Mouse (Mus musculus) left cerebral cortex, postnatal 36 days (tissue): Measurements from ENCODE around the gene Hist1h2ab. TPM values are rescaled to one million over a fixed set of nuclear protein-coding genes. Genes with fewer than 3 reads are reported as not detected.
A peak's percentile ranks its signal among the peaks of the same experiment; 100 is the strongest.
"Not testable (repeated sequence)": the region's sequence is repeated elsewhere in the genome, so short reads cannot be mapped to it uniquely, and the experiment has no call there.

Source experiments
- DNase-seq, 2 experiments: peaks; one replicate each; pipeline ENCODE4 v3.0.0; 2021 to 2022; ENCODE audit warnings: low spot score in 2 of 2, mixed read lengths in 1 of 2
- intact Hi-C: fragments of 180-260 bp; cut with DNase I; formaldehyde crosslinking; loops from one replicate; pipeline ENCODE4 v1.15.1; 2025
- microRNA-seq: library from miRNA; unstranded; fragments of <30 nt; microRNA quantifications from one replicate; pipeline ENCODE4 v1.2.0, GENCODE M21; 2022
- total RNA-seq, 2 experiments: library from RNA; stranded (reverse); gene quantifications; 2 replicates each; pipeline ENCODE4 v1.2.3; 2021

Gene Hist1h2ab
- total RNA-seq, 2 experiments from 2014 or later = 28.3 to 44.5 TPM

DNA sequence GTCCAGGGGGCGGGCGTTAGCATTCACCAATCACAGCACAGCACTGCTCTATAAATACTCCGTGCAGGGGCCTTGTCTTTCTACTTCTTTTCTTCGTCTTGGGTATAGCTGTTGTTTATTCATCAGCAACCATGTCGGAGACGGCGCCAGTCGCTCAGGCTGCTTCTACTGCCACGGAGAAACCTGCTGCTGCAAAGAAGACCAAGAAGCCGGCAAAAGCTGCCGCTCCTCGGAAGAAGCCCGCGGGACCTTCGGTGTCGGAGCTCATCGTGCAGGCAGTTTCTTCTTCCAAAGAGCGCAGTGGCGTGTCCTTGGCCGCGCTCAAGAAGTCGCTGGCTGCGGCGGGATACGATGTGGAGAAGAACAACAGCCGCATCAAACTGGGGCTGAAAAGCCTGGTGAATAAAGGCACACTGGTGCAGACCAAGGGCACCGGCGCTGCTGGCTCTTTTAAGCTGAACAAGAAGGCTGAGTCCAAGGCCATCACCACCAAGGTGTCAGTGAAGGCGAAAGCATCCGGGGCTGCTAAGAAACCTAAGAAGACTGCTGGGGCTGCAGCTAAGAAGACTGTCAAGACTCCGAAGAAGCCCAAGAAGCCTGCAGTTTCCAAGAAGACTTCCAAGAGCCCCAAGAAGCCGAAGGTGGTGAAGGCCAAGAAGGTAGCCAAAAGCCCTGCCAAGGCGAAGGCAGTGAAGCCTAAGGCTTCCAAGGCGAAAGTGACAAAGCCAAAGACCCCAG lies 12.8 kb downstream of the Hist1h2ab start, which contains the start of gene Hist1h1a:
Gene Hist1h1a (plus strand): TSS at position 81 of the 738 bp plus-strand sequence.
- intact Hi-C loops = no loop called here

DNA sequence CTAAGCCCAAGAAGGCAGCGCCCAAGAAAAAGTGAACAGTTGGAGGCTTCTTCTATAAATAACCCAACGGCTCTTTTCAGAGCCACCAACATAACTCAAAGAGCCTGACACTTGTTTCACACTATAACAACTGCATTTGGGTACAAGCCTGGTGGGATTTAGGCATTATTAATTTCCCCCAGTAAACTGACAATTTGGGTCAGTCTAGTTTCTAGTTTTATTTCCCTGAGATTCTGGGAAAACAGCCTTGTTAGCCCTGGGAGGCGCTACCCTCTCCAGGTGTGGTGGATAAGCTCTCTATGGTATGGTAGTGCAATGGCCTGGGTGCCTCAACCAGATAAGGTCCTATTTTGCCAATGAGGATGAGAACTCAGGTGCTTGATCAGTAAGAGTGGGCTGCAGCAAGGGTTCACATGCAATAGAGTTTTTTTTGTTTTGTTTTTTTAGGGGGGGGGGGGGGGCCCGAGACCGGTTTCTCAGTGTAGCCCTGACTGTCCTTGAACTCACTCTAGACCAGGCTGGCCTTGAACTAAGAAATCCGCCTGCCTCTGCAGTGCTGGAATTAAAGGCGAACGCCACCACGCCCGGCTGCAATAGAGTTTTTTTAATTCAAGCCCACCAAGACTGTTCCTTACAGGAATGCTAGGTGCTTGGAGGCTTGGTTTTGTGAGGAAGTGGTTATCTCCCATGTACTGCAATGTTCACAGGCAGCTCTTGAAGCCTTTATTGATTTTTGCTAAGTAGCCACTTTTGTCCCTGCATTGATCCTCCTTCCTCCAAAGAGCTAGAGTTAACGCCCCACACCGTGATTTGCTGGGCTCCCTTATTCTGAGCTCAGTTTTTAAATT lies 13.6 kb downstream of the Hist1h2ab start:
- no peak for DNase-seq
- intact Hi-C loops = no loop called here

More for the DNA sequence above, 12.8 kb downstream of the Hist1h2ab start, which contains the start of gene Hist1h1a:
- peak; percentile 81 to 83 for DNase-seq

DNA sequence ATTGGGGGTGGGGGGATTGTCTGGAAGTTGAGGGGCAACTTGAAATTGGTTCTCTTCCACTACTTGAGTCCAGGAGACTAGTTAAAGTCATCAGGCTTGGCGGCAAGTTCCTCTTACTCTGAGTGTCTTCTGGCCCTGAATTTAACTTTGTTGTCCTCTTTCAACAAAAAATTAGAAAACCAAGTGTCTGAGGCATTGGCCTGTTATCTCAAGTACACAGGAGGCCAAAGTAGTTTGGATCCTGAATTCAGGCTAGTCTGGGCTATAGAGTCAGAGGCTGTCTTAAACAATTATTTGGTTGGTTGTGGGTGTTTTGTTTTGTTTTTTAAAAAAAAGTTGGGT lies 14.2 kb downstream of the Hist1h2ab start:
- intact Hi-C loops = no loop called here

DNA sequence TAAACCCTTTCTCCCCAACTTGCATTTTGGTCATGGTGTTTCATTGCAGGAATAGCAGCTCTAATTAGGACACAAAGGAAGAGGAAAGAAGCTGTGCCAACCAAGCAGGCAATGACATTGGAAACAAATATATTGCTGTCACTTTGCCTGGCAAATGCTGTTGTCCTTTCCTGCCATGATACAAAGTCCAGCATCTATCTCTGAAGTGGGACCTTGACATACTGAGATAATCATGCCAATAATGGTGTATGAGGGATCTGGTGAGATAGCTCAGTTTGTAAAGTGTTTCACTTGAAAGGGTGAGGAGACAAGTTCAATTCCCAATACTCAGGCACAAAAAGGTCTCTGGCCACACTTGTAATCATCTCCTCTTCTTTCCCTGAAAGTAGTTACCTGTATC lies 15.8 kb downstream of the Hist1h2ab start:
- intact Hi-C loops = no loop called here

More for the DNA sequence above, 14.2 kb downstream of the Hist1h2ab start:
- DNase-seq = no peak

DNA sequence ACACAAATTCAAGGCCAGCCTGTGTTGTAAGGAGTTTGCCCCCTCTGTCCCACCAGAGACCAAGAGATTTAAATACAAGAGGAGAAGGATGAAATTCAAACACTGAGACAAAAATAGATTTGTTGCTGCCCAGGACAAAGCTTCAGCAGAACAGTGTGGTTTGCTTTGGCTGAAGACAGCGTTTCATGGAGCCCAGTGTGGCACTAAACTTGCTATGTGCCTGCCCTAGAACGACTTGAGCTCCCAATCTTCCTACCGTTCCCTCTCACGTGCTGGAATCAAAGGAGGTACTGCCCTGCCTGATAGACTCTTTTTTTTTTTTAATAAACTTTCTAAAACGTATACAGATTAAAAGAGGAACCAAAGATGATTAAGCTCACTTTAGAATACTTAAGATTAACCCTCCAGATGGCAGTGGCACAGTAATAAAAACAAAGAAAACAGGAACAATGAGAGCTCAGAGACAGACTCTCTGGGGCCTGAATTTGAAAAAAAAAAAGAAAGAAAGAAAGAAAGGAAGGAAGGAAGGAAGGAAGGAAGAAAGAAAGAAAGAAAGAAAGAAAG lies 18.0 kb downstream of the Hist1h2ab start:
- intact Hi-C loops = no loop called here
- no peak for DNase-seq

More for the DNA sequence above, 15.8 kb downstream of the Hist1h2ab start:
- no peak for DNase-seq

DNA sequence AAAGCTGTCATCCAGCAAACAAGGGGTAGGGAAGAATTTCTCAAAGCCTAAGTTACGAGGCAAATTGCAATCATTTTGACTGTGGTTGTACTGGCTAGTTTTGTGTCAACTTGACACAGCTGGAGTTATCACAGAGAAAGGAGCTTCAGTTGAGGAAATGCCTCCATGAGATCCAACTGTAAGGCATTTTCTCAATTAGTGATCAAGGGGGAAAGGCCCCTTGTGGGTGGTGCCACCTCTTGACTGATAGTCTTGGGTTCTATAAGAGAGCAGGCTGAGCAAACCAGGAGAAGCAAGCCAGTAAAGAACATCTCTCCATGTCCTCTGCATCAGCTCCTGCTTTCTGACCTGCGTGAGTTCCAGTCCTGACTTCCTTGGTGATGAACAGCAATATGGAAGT lies 18.7 kb downstream of the Hist1h2ab start, which contains the start of gene Trim38:
Gene Trim38 (plus strand): TSS at position 301 of the 400 bp plus-strand sequence.
- DNase-seq, intact Hi-C loops: not testable (repeated sequence)

DNA sequence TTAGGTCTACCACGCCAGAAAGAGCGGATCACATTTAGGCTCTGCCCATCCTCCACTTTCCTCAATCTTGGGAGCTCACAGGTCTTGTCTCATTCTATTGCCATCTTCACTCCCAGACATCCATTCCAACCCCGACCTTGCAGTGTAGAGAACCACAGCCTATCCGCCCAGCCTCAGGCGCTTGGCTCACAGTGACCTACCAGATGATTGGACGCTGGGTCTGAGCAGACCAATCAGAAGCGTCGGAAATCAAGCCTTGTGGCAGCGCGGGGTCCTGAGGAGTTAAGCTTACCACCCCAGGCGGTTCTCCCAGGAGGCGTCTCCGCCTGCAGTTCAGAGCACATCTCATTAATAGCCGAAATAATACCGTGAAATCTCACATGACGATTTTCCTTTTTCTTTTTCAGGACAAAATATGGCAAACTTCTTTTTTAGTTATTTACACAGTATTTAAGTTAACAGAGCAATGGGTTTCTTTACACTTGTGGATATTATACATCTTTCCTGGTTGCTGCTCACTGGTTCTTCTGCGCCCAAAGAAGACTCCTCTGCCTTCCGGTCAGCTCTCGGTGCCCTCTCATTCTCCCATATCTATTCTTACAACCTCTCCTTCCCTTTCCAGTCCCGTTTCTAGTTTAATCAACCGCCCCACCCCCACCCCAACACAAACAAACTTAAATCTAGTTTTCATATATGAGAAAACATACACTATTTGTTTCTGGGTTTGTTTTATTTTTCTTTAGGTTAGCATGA lies 21.8 kb downstream of the Hist1h2ab start:
- intact Hi-C loops = no loop called here
- DNase-seq = peak; percentile 33 to 42

DNA sequence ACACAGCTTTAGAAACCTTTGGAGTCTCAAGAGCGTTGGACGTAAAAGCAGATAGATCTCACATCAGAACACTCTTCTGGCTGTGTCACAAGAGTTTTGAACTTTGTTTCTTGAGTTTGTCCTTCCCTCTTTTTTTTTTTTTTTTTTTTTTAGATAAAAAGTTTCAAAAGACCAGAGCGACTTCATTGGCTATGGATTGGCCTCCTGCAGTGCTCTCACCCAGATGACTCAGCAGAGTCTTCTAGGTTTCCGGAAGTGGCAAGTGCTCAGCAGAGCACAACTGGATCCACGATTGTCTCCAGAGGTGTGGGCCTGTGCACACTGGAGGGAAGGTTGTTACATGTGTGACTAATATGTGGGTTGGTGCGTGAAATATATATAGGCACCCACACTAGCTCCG lies 27.4 kb downstream of the Hist1h2ab start:
- no peak for DNase-seq
- intact Hi-C loops = no loop called here

DNA sequence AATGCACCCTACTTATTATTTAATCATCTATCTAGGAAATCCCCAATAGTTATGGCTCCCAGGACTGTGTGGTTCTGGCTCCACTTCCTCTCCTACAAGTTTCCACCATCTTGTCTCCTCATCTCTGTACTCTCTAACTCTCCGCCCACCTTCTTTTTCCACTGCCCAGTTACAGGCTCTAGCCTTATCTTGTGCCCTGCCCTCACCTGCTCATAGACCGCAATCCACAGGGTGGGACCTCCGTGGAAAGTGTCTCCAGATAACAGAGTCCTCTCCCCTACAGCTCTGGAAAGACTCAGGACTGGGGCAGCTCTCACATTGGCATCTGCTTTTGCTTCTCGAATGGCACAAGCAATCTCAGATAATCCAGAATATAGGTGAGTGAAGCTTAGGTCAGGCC lies 28.1 kb downstream of the Hist1h2ab start:
- intact Hi-C loops = no loop called here
- DNase-seq = no peak

DNA sequence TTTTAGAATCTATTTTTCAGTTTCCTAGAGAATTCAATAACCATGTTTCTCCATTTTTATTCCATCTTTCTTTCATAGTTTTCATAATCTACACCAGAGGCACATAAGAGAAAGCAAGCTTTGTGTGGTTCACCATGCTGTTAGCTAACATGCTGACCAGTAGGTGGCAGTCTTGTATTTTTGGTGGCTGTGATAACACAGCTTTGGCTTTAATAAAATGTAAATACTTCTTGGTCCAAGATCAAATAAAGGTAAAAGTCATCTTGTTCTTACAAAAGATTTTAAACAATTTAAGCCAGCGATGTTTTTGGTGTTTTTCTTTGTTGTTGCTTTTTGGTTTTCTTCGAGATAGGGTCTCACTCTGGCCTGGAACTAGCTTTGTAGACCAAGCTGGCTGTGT lies 41.6 kb downstream of the Hist1h2ab start:
- intact Hi-C loops = loop anchor here (5.0 kb wide), 1 partner anchor 505 kb away; no protein-coding TSS in a partner anchor
- peak; percentile 17 to 18 for DNase-seq

DNA sequence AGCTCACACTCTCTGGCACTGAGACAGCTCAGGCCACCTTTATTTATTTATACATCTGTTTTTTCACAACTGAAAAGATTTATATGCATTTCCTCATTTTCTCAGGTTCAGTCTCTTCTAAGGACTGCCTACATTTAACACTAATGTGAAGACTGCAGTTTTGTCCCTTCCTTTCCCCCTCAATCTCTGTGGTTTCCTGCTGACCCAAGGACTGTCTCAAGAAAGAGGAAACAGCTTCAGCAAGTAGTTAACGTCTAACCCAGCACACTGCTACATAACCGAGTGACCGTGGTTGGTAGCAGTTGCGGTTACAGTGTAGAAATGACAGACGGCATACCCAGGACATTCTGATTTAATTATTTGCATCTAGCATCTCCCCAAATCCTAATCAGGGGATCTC lies 48.5 kb downstream of the Hist1h2ab start:
- intact Hi-C loops = no loop called here
- no peak for DNase-seq

Small RNA genes within 50 kb of the gene (microRNA-seq; reads per million reads assigned to microRNA genes)
- not detected for gene Gm44314
- gene Gm44484 = not detected

Other genes starting within 250 kb of the Hist1h2ab start
- gene Hist1h4h, start 220.1 kb upstream of the Hist1h2ab start, total RNA-seq = 100 to 1,000 TPM; 319 to 326 TPM
- 1 to 10 TPM; 6.2 to 7.0 TPM for gene Hist1h2af, start 217.2 kb upstream of the Hist1h2ab start, total RNA-seq
- gene Hist1h3g, start 215.7 kb upstream of the Hist1h2ab start, total RNA-seq = 1 to 10 TPM; 3.6 to 4.6 TPM
- gene Hist1h2bh, start 207.7 kb upstream of the Hist1h2ab start, total RNA-seq = 1 to 10 TPM in 1 of 2 experiments, under 1 TPM in 1; 0.79 to 1.2 TPM
- 10 to 100 TPM; 17.9 to 18.2 TPM for gene Hist1h3f, start 207.1 kb upstream of the Hist1h2ab start, total RNA-seq
- 100 to 1,000 TPM; 173 to 184 TPM for gene Hist1h4f, start 199.5 kb upstream of the Hist1h2ab start, total RNA-seq
- 1 to 10 TPM; 4.7 to 6.5 TPM for gene Hist1h1d, start 197.9 kb upstream of the Hist1h2ab start, total RNA-seq
- gene Hist1h3e, start 188.8 kb upstream of the Hist1h2ab start, total RNA-seq = 10 to 100 TPM; 46.6 to 51.6 TPM
- 1 to 10 TPM; 6.2 to 7.8 TPM for gene Hist1h2ae, start 179.9 kb upstream of the Hist1h2ab start, total RNA-seq
- gene Hist1h2bg, start 179.7 kb upstream of the Hist1h2ab start, total RNA-seq = 10 to 100 TPM; 86.3 to 99.7 TPM
- gene Hist1h2bf, start 176.9 kb upstream of the Hist1h2ab start, total RNA-seq = 10 to 100 TPM; 20.6 to 28.9 TPM
- 1 to 10 TPM; 3.1 to 8.2 TPM for gene Hist1h2ad, start 176.7 kb upstream of the Hist1h2ab start, total RNA-seq
- gene Hist1h3d, start 175.4 kb upstream of the Hist1h2ab start, total RNA-seq = 10 to 100 TPM in 1 of 2 experiments, 1 to 10 TPM in 1; 7.7 to 10.8 TPM
- gene Hist1h4d, start 169.5 kb upstream of the Hist1h2ab start, total RNA-seq = 100 to 1,000 TPM; 160 to 166 TPM
- 1 to 10 TPM; 7.0 to 7.4 TPM for gene Hist1h2be, start 130.0 kb upstream of the Hist1h2ab start, total RNA-seq
- gene Hist1h1e, start 128.6 kb upstream of the Hist1h2ab start, total RNA-seq = 10 to 100 TPM; 70.8 to 73.2 TPM
- 1 to 10 TPM; 2.5 to 2.9 TPM for gene Hist1h2ac, start 67.2 kb upstream of the Hist1h2ab start, total RNA-seq
- gene Hist1h2bc, start 66.9 kb upstream of the Hist1h2ab start, total RNA-seq = 10 to 100 TPM; 32.1 to 33.8 TPM
- not detected for gene Hist1h1t, start 55.3 kb upstream of the Hist1h2ab start, total RNA-seq
- gene Hist1h4c, start 52.7 kb upstream of the Hist1h2ab start, total RNA-seq = 100 to 1,000 TPM; 107 to 117 TPM
- gene Hfe, start 40.3 kb upstream of the Hist1h2ab start, total RNA-seq = 1 to 10 TPM; 2.4 to 3.7 TPM
- gene Hist1h1c, start 12.3 kb upstream of the Hist1h2ab start, total RNA-seq = 10 to 100 TPM; 68.2 to 74.7 TPM
- gene Hist1h3c, start 5.5 kb upstream of the Hist1h2ab start, total RNA-seq = 1 to 10 TPM; 1.9 to 2.6 TPM
- 10 to 100 TPM; 17.9 to 19.8 TPM for gene Hist1h2bb, start 4.4 kb upstream of the Hist1h2ab start, total RNA-seq
- 10 to 100 TPM in 1 of 2 experiments, 1 to 10 TPM in 1; 9.7 to 14.5 TPM for gene Hist1h3b, start 1.1 kb downstream of the Hist1h2ab start, total RNA-seq
- 10 to 100 TPM; 87.5 to 90.3 TPM for gene Hist1h4b, start 5.9 kb downstream of the Hist1h2ab start, total RNA-seq
- 10 to 100 TPM; 62.2 to 71.7 TPM for gene Hist1h4a, start 10.1 kb downstream of the Hist1h2ab start, total RNA-seq
- gene Hist1h3a, start 11.3 kb downstream of the Hist1h2ab start, total RNA-seq = 10 to 100 TPM; 41.3 to 42.8 TPM
- 10 to 100 TPM; 26.1 to 28.4 TPM for gene Hist1h1a, start 12.5 kb downstream of the Hist1h2ab start, total RNA-seq
- not detected for gene Trim38, start 18.8 kb downstream of the Hist1h2ab start, total RNA-seq
- gene Slc17a2, start 55.9 kb downstream of the Hist1h2ab start, total RNA-seq = not detected
- gene Slc17a3, start 88.3 kb downstream of the Hist1h2ab start, total RNA-seq = not detected
- not detected for gene Slc17a1, start 116.6 kb downstream of the Hist1h2ab start, total RNA-seq
- not detected for gene Slc17a4, start 163.9 kb downstream of the Hist1h2ab start, total RNA-seq
- not detected for gene Hist1h2ba, start 183.0 kb downstream of the Hist1h2ab start, total RNA-seq
- gene Hist1h2aa, start 183.3 kb downstream of the Hist1h2ab start, total RNA-seq = not detected
- gene Scgn, start 240.1 kb downstream of the Hist1h2ab start, total RNA-seq = 1 to 10 TPM in 1 of 2 experiments, not detected in 1; 1.0 TPM